Mouse (Mus musculus): ENCODE measurements around the gene Gypa.

The Gypa gene

DNA sequence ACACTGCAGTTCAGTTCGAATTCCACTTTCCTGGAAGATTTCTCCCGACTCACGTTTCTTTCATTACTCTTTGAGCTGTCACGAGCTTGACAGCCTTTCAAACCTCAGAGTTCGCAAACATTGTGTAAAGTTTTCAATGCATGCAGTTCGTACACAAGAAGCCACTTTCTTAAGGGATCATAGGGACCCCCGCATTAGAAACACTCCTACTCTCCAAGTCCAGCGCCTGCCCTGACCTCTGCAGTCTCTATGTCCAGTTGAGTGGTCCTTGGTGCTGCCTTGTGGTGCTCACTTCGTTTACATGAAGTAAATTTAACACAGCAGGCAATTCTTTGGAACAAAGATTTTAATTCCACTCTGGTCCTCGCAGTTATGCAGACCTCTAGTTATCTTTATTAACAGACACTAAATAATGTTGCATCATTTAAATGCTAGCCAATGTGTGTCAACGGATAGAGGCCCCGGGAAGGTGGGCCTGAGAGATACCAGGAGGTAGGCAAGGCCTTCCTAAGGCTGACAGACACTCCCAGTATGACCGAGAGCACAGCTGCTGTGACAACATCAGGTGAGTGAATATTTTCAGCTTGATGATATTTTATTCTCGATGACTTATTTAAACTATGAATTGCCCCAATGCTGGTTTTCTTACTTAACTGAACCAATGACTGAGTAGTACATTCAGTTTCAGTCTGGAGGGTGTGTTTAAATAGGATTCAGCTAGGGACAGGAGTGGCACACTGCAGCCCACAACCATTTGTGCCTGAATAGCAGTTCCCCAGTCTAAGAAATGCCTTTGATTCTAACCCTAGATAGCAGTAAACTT, at the start of gene Gypa:
Gene Gypa, plus strand, starts transcription at position 259 of the 823 bp plus-strand sequence.
- CTCF ChIA-PET, result interaction anchor here (0.6 to 2.3 kb wide), 20 partner anchors 10 to 759 kb away, joined by 3 to 52 read pairs (median 4); no protein-coding TSS in a partner anchor
- POLR2A ChIA-PET, result interaction anchor here in 3 of 4 experiments (0.5 to 1.6 kb wide), 5 partner anchors 193 to 521 kb away, joined by 3 to 7 read pairs (median 3); partner anchors contain the start of gene Usp38 (in 1 of the 3)

DNA sequence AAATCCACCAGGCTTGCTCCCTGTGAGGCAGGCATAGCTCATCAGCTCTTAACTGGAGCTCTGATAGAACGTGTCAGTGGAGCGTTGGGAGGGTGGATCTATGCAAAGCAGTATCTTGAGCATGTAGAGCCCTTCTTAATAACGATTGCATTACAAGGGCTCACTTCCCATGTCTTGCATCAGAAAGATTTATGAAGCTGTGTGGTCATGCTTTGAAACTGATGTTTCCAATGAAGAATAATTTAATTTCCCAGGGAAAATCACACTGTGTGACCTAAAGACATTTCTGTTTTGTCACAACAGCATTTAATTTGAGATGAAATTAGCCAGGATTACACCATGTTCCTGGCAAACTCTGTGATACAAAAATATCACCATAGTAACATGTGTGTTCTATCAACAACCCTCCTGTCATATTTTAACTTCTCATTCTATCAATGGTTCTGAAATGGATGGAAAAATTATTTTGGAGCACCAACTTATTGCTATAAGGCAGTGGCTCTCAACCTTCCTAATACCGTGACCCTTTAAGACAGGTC, 49.0 kb upstream of the Gypa start:
- POLR2A ChIA-PET, result no interaction called here
- CTCF ChIA-PET, result no interaction called here

DNA sequence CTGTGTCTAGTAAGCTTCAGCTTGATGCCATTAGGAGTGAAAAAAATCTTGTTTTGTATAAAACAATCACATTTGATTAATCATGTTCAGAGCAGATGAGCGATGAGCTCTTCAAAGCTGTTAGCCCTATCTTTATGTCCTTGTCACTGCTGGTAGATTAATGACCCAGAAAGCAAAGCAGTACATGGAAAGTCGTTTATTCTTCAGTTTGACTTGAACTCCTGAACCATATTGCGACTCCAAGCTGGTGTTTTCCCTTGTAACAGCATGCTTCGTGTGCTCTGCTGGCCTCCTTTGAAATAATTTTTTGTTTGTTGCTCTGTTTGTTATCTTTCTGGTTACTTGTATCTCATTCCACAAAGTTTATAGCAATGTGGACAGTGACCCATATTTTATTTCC, 46.4 kb upstream of the Gypa start:
- ChIA-PET CTCF (no interaction called here), POLR2A (no interaction called here)

DNA sequence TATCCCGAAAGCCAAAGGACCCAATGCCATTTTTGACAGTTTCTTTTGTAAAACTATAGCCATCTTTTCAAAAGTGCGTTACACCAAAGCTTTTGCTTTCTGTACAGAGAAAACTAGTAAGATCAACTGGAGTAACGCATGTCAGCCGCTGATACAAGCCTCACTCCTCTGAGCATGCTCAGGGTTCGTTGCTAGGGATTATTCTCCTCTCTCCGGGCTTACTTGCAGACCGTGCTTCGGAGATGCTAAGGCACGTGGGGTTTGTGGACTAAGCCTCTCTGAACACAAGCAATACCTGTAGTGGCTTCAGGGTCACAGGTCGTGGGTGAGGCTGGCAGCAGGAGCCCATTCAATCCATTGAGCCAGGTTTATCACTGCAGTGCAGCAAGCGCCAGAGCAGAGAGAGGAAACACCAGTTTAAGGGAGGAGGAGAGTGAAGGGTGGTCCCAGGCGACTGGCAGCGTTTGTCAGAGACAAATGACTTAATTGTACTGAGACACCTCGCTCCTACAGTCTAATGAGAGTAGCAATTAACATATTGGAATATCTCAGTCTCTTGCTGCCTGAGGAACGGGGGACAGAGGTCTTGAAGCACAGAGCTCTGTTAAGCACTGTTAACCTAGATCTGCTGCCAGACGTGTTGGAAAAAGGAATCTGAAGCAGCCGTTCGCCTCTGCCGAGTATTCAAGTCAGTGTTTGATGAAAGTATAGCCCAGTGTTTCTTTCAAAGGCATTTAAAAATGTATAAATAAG, 41.5 kb upstream of the Gypa start:
- ChIA-PET CTCF (no interaction called here), POLR2A (interaction anchor here in 1 of 4 experiments (0.5 kb wide), 1 partner anchor 9 kb away, joined by 3 read pairs; no protein-coding TSS in a partner anchor)

DNA sequence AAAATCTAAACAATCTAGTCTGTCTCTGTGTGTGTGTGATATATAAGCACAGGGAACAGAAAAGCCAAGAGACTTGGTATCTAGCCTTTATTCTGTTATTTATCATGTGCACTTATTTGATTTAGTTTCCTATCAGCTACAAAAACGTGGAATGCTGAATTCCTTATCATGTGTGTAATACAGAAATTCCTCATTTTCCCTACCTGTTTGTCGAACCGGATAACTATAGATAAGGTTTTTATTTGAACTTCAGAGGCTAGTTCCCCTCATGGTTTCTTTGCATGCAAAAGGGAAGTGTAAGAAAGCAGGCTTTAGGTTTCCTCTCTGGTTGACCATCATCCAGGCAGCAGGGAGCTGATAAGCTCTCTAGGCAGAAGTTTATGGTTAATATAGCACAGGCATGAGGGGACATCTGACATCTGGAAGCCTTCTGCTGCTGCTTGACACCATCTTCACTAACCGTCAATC, 30.1 kb upstream of the Gypa start:
- ChIA-PET CTCF (no interaction called here), POLR2A (interaction anchor here in 1 of 4 experiments (0.6 kb wide), 1 partner anchor 22 kb away, joined by 3 read pairs; no protein-coding TSS in a partner anchor)

DNA sequence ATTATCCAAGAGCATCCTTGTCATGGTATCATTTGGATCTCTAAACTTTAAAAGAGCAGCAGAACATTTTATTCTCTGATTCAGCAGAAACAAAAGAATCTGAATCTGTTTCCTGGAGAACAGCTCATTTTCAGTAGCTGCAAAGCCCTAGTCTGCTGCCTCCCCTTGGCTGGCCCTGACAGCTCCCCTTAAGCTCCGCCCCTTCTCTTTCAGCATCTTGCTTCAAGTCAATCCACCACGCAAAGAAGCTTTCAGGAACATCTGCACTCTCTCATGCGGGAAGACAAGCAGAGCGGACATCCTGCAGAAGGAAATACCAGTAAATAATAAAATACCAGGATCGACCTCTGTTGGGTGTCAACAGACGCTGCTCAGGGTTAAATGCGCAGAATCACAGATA, 18.6 kb upstream of the Gypa start:
- ChIA-PET POLR2A (no interaction called here), CTCF (interaction anchor here in 1 of 4 experiments (0.9 kb wide), 1 partner anchor 10 kb away, joined by 3 read pairs; no protein-coding TSS in a partner anchor)

DNA sequence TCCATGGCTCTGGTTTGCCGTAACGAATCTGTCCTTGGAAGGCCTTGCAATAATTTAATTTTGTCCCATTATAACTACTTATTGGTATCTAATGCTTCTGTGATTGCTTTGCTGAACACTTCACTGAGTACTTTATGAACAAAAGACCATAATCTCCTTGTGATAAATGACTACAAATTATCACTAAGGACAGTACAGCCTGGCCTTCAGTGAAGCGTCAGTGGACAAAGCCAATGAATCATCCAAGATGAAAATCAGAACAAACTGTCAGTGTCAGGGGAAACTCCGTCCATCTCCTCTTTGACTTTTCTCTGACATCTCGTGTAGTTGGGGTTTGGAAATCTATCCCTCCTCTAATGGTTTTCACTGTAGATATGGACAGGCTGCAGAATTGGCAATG, 15.4 kb upstream of the Gypa start:
- ChIA-PET CTCF (no interaction called here), POLR2A (no interaction called here)

DNA sequence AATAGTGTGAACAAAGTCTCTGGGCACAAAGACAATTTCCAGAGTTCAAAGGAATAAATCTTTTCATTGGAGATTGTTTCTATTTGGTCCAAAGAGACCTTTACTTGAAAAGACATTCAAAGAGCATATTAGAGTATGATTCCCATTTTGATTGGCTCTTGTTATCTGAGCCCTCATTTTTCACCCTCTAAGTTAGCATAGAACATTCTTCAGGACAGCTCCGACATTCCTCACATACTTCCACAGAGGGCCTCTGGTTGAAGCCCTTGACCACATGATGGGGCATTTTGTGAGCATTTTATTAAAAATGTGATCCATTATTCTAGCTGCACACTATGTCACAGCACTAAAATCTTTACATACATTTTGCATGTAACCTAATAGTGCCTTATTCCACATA, 14.5 kb upstream of the Gypa start:
- ChIA-PET POLR2A (no interaction called here), CTCF (no interaction called here)

DNA sequence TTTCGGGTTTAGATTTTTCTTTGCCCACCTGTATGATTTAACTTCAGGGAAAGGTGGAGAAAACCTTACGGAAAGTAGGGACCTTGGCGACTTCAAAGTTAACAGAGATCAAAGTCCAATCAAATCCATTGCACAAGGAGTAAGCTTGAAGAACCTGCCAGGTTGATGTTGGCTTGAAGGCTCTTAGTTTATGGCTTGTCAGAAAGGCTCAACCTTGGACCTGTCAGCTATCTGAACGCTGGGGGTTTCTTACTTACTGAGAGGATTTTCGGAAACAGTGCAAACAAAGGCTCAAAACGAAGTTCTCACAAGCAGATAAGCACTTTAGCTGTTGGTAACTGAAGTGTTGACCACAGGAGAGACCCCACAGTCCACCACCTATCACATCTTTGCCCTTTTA, 11.4 kb upstream of the Gypa start:
- POLR2A ChIA-PET, result interaction anchor here in 3 of 4 experiments (0.5 to 0.9 kb wide), 3 partner anchors 9 to 684 kb away, joined by 3 to 4 read pairs (median 3); no protein-coding TSS in a partner anchor
- CTCF ChIA-PET, result interaction anchor here in 2 of 4 experiments (0.6 to 1.8 kb wide), 4 partner anchors 11 to 748 kb away, joined by 3 to 7 read pairs (median 5); no protein-coding TSS in a partner anchor

DNA sequence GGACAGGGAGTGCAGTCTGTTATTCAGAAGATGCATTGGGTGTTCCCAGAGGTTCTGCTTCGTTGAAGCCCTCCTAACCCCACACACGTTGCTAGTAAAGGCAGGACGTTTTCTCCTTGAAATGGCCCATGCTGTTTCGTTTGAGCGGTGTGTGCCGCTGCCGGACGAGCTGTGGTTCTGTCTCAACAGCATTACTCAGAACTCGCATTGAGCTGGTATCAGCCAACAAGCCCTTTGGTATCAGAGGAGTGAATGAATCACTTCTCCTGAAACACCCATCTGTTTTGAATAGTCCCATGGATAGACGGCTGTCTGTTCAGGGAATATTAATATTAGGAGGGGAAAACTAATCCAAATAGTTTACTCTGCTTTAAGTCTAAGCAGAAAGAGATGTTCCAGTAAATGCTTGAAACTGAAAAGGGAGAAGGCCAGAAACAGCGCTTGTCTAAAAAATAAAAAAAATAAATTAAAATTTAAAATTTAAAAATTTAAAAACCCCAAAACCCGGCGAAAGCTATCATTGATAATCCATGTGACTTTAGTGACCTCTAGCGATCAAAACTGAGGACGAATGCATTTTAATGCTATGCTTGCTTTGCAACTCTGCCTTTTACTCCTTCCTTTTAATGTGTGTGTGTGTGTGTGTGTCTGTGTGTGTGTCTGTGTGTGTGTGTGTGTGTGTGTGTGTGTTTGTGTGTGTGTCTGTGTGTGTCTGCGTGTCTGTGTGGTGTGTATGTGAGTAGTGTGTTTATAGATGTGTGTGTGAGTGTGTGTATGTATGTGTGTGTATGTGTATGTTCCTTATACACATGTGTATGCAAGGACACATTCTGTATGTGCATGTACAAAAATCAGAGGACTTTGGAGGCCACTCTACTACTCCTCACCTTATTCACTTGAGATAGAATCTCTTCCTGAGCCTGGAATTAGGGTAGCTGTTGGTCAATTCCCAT, 10.5 kb upstream of the Gypa start:
- ChIA-PET CTCF (interaction anchor here (0.6 to 1.8 kb wide), 15 partner anchors 10 to 760 kb away, joined by 3 to 12 read pairs (median 3); partner anchors contain the start of genes Frem3 (in 1 of the 4) and Gypa (in 1 of the 4)), POLR2A (interaction anchor here in 2 of 4 experiments (0.5 to 0.7 kb wide), 4 partner anchors 119 to 685 kb away, joined by 3 to 6 read pairs (median 4); no protein-coding TSS in a partner anchor)

DNA sequence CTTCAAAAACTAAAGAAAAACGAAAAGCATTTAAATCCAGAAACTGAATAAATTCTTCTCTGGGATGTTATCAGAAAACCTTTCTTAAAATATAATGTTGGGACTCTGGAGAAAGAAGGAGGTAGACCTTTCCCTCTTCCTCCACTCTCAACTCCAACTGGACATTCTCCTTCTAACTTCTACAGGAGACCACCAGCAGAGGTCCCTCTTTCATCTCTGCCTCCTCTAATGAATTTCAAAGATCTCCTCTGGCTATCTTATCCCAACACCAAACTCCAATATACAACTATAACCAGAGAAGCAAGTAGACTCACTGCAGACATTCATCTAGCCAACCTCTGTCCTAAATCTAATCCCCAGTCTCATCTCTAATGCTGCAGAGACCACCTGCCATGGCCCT, 2.0 kb upstream of the Gypa start:
- CTCF ChIA-PET, result interaction anchor here in 1 of 4 experiments (2.3 kb wide), 1 partner anchor 196 kb away, joined by 52 read pairs; no protein-coding TSS in a partner anchor

DNA sequence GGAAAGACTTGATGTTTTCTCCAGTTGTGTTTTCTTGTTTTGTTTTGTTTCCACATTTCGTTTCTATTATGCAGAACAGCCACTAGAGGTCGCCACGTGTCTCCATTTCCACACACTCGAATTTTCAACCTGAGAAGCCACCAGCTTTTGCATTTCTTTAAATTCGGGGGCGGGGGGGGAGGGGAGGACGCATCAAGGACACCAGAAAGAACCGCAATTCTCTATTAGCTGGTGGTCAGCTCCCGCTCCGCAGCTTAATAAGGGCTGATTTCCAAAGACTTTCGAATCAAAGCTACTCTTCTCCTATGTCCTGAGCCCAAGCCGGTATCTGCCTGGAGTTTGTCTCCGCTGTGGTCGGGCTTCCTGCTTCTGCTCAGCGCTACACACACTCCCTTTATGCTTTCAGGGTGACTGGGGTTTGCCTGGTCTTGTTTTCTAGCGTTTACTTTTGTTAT, 567 bp upstream of the Gypa start:
- CTCF ChIA-PET, result interaction anchor here (0.6 to 2.3 kb wide), 22 partner anchors 9 to 759 kb away, joined by 3 to 52 read pairs (median 4); no protein-coding TSS in a partner anchor
- POLR2A ChIA-PET, result interaction anchor here in 3 of 4 experiments (0.7 to 1.6 kb wide), 4 partner anchors 194 to 522 kb away, joined by 3 to 7 read pairs (median 3); partner anchors contain the start of gene Usp38 (in 1 of the 3)

More for the DNA sequence above, 2.0 kb upstream of the Gypa start:
- POLR2A ChIA-PET, result no interaction called here

DNA sequence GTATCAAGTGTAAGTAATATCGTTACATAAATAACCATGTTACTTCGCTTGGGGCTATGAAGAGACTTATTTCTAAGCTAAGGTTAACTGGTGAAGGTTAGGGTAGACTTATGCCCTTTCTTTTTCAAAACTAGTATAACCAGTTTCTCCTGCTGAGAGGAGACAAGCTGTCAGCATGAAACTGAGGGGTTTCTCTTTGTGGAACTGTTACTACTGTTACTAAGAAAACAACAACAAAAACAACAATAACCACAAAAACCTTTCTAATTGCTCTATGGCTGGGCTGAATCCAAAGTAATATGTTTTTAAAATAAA, 722 bp downstream of the Gypa start:
- POLR2A ChIA-PET, result no interaction called here
- CTCF ChIA-PET, result no interaction called here

DNA sequence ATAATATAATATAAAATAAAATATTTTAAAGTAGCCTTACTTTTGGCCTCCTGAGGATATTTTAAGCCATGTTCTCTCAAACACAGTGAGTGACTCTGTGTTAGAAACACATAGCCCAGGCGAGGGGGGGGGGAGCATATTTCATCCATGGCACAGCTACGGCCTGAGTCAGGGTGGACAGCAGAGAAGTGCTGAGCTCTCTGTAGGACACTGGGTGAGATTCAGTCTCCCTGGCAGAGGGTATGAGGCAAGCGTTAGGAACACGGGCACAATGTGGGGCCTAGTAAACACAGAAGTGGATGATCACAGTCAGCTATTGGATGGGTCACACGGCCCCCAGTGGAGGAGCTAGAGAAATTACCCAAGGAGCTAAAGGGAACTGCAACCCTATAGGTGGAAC, 1.2 kb downstream of the Gypa start:
- ChIA-PET CTCF (no interaction called here), POLR2A (no interaction called here)

DNA sequence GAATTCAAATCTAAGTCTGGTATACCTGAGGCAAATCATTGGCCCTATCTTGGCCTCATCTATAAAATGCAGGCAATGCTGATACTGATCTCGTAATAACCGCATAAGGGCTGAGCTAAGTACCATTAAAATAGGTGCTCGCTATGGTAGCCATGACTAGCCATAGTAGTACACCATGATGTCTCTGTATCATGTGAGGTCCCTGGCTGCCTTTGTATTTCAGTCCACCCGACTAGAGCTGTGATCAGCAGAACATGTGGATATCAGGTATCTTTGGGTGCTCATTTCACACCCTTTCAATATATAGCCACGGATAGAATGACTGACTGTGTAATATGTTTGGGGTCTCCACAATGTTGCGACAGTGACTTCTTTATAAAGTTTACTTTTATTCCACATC, 1.9 kb downstream of the Gypa start:
- CTCF ChIA-PET, result no interaction called here
- POLR2A ChIA-PET, result interaction anchor here in 1 of 4 experiments (0.8 kb wide), 1 partner anchor 284 kb away, joined by 3 read pairs; no protein-coding TSS in a partner anchor

DNA sequence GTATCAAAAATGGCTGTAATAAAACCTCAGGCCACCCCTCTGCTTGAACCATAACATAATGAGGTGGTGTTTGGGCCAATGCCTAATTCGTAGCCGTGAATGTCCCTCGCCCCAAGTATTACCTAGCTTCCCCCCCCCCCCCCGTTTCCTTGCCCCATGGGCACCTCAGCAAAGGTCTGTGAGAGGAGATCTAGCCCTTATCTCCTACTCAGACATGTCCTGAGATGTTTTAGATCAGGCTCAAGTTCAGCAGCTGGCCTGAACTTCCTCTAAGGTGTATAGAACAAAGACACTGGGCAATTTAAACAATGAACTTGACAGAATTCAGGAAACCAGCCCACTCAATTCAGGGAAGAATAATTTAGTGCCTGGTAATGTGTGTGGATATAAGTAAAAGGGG, 3.7 kb downstream of the Gypa start:
- ChIA-PET CTCF (no interaction called here), POLR2A (no interaction called here)

DNA sequence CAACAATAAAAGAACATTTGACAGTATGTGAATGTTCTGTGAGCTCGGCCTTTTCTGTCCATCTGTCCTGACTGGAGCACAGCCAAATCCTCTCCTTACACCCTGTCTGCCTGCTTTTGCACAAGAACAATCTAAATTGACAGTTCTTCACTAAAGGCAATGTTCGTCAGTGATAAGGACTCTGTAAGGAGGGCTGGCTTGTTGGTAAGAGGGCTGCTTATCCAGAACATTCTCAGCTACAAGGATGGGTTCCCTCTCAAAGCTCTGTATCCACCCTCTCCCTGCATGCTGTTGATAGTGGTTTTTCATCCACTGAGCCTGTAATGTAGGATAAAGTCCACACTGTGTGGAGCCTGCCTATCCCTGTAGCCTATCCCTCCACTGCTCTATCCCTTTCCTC, 6.7 kb downstream of the Gypa start:
- ChIA-PET CTCF (no interaction called here), POLR2A (interaction anchor here in 1 of 4 experiments (1.1 kb wide), 1 partner anchor 112 kb away, joined by 3 read pairs; no protein-coding TSS in a partner anchor)

DNA sequence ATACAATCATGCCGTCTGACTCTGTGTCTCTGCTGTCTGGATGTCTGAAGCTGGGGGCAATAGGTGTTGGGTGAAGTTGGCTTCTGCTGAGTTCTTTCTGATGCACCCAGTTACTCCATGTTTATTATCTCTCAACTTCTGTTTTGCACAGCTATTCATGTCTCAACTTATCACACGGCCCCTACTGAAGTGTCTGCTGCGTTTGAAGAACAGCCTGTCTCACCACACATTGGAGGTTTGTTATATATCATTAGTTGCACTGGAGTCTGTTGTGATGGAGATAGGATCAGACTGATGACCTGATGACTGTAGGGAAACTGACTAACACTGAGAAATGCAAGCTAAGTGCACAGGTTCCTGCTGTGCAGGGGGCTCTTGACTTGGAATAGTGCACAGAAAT, 7.2 kb downstream of the Gypa start:
- ChIA-PET CTCF (no interaction called here), POLR2A (interaction anchor here in 1 of 4 experiments (1.1 kb wide), 1 partner anchor 111 kb away, joined by 3 read pairs; no protein-coding TSS in a partner anchor)

All from embryonic stem cell, embryonic (primary cell).